Mouse (Mus musculus) layer of hippocampus, postnatal 14 days (tissue): ENCODE measurements around the gene Bicd2. TPM values are rescaled to one million over a fixed set of nuclear protein-coding genes. Genes with fewer than 3 reads are reported as not detected.
"Not testable (repeated sequence)": the region's sequence is repeated elsewhere in the genome, so short reads cannot be mapped to it uniquely, and the experiment has no call there.

ENCODE experiments used
- DNase-seq, 2 experiments: peaks; one replicate each; pipeline ENCODE4 v3.0.0; 2021 to 2022; ENCODE audit warnings: low spot score in 2 of 2, mixed read lengths in 1 of 2
- total RNA-seq, 2 experiments: library from RNA; stranded (reverse); gene quantifications; 2 replicates each; pipeline ENCODE4 v1.2.3; 2021

Gene Bicd2
- total RNA-seq, 2 experiments from 2014 or later, result 47.9 to 48.6 TPM

DNA sequence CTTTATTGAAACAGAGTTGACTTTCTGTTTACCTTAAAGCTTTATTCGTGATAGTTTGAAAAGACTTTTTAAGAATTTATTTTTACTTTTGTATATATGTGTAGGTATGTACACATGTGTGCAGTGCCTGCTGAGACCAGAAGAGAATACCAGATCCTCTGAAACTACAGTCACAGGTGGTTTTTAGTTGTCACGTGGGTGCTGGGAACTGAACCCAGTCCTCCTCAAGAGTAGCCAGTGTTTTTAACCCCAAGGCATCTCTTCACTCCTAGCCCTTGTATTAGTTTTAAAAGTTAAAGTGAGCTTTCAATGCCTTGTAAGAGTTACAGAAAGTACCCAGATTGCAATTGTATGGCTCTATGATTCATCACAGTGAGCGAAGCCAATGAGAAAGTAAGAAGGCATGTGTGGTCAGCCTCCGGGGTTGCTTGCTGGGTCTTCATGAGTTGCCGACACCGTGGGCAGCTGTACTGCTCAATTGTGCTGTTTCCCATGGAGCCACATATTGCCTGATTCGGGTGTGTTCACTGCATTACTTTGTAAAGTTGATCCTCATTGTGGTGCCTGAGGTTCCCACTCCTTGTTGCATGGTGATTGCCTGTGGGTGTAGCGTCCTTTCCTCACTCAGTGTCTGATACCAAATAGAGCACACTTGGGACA, 16.1 kb downstream of the Bicd2 start:
- DNase-seq, result no peak

DNA sequence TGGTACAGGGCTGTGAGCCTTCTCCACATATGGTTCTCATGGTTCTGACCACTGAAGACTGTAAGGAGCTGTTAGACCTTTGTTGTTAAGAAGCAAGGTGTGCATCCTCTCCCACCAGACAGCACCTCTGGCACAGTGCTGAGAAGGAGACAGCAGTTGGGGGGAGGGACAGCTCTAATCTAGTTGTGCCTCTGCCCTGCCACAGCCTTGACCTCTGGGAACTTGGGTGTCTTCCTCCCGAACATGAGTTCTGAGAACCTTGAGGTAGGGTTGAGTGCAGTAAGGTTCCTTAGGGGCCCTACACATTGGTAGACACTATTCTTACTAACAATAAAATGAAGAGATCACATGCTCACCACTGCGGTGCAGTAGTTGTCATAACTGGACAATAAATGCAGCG, 16.8 kb downstream of the Bicd2 start:
- no peak for DNase-seq

DNA sequence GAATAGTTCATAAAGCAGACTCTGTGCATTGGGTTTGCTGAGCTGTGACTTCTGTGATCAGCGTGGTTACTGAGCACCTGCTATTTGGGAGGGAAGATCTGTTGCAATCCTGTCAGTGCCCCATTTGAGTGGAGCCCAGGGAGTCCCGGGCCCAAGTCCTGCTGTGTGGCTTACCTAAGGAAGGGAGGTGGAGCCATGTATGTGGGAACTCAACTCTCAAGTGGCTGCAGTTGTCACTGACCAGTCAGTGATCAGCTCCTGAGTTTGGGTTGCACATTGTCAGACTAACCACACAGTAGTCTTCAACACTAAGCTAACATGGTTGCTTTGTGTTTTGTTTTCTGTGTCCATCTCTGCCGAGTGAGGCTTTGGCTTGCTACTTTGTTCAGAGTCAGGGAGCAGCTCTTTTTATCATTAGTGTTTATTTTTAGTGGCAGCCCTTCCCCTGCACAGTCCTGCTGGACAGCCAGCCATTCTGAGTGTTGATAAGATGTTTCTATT, 19.6 kb downstream of the Bicd2 start:
- DNase-seq, result no peak

DNA sequence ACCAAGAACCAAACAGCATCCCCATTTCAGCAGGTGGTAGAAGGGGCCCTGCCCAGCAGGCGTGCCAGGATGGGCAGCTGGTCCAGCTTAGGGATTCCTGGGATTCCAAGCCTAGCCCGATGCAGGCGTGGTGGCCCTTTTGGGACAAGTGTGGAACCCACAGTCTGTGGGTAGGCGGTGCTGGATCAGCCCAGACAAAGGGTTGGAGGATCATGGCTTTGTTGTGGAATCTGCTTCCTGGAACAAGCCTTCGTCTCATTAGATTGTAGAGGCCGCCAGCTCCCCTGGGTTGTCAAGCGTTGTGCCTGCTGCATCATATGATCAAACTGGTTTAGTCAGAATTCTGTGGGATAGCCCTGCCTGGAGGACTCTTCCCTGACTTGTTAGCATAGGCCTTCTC, 21.0 kb downstream of the Bicd2 start:
- DNase-seq, result no peak

DNA sequence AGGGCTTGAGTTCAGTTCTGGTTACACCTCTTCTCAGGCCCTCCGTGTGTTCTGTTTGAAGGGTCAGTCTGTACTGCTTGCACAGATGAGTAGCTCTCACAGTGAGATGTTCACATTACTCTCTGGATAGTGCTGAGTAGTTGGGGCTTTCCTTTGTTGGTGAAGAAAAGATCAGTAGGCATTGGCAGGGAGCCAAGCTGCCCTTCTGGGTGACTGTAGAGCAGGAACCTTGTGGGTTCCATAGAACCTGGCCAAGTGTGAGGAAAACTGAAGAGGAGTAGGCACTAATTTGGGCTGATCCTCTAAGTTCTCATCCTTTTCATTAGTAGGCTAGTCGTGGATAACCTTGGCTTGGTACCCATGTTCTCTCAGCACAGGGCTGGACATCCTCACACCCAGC, 21.4 kb downstream of the Bicd2 start:
- DNase-seq, result peak; percentile 34 to 37

DNA sequence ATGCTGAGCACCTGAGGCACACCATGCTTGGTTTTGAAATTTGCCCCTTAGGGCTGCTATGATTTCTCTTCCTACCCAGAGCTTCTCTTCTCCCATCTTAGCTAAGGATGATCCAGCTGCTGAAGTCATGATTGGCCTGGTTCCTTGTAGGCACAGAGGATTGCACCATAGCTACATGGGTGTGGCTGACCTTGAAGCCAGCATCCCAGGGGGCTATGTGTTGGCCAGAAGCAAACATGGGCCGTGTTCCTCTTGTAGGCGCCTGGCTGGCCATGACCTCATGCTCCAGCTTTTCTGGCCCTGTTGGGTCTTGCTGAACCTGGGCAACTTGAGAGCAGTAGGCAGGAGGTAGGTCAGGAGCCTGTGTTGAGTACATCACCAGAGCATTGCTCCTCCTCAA, 23.3 kb downstream of the Bicd2 start:
- no peak for DNase-seq

DNA sequence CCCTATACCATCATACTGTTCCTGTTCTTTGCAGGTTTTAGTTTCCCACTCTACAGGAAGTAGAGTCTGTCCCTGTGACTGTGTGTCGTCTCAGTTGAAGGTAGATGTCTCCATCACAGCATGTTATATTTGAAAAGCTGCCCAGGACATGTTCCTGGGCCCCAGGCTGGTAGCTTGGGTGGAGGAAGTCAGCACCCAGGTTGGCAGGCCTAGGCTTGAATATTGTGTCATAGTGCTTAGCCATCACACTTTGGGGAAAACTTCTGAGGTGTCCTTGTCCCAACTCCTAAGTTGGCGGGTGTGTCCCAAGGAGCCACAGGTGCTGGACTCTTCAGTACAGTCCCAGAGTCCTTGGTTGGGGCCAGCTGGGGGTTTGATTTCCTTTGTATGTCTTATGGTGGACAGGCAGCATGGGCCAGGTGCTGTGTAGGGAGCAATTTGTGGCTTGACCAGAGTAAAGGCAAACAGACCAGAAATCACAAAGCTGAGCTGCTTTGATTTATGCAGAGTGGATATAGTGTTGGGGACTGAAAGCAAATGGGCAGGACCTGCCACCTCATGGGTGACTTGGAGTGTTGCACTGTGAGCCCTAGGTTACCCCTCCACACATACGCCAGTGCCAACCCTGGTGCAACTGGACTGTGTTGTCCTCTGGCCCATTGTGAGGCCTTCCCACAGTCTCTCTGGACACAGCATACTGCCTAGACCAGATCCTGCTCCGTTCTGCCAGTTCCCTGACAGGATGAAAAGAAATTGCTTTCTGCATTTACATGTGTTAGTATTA, 26.5 kb downstream of the Bicd2 start:
- no peak for DNase-seq

DNA sequence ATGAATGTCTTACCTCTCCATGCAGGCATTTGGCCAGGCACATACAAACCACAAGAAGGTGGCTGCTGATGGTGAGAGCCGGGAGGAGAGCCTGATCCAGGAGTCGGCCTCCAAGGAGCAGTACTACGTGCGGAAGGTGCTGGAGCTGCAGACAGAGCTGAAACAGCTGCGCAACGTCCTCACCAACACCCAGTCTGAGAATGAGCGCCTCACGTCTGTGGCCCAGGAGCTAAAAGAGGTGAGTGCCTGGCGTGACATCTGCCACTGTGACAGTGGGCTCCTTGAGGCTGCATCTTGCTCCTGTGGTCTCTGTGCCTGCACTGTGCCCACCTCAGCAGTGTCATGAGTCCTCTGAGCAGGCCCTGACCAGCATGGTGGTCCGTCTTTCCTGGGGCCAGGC, 28.0 kb downstream of the Bicd2 start:
- no peak for DNase-seq

DNA sequence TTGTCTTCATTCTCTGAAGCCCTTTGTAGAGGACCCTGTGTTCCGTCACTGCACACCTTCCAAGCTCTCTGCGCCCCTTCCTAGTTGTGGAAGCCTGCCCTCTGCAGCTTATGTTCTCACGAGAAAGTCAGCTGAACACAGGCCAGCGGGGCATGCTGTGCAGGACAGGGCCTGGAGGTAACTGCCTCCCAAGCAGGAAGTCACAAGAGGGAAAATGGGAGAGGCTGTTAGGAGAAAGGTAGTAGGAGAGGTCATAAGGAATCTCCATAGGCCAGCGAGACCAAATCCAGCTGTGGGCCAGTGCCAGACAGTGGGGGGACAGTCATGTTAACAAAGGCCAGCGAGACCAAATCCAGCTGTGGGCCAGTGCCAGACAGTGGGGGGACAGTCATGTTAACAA, 28.8 kb downstream of the Bicd2 start:
- not testable (repeated sequence) for DNase-seq

DNA sequence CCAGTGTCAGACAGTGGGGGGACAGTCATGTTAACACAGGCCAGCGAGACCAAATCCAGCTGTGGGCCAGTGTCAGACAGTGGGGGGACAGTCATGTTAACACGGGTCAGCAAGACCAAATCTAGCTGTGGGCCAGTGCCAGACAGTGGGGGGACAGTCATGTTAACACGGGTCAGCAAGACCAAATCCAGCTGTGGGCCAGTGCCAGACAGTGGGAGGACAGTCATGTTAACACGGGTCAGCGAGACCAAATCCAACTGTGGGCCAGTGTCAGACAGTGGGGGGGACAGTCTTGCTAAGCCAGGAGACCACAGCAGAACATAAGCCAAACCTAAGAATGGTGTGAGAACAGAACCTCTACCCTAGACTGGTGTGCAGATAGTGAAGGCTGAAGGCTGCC, 29.5 kb downstream of the Bicd2 start:
- not testable (repeated sequence) for DNase-seq

DNA sequence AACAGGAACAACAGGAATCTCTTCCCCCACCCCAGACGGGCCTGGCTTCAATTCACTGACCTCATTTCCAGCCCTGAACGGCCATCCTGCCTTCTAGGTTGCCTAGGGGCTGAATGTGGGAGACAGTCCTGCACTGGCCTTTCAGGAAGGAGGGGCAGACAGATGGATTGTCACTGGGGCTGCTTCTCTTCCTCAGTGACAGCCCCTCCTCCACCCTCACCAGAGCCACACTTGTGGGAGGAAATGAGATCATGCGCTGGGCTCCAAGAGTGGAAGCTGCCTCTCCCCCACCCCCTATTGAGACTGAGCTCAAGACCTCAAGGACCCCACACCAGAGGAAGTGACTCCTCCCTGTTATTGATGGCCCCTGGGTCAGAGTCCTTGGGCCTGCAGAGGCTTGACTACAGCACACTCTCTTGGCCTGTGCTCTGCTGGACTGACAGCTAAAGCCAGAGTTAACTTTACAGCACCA, 30.1 kb downstream of the Bicd2 start:
- peak in 1 of 2 experiments; percentile 46 for DNase-seq

DNA sequence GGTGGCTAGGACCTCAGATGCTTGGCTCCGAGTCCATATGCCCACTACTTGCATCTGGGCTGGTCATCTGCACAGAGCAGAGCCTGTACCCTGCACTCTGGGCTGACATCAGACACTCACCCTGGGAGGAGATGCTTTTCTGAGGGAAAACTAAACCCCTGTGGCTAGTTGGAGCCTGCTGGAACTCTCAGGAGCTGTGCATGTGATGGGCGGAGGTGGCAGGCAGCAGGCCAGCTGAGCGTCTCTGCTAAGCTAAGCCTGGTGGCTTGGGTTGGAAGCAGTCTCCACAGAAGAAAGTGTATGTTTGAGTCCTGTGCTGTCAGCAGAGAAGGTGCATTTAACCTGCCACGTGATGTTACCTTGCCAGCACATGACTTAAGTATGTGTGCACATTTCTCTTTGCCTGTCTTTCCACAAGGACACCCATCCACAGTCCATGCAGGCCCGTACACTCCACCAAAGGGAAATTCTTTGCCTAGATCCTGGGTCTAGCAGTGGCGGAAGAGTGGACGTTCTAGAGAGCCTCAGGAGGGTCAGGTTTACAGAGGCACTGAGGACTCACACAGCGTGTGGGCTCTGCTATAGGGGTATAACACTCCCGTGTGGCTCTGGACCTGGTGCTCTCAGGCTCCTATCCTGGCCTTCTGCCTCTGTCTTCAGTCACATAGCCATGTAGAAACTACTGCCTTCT, 31.1 kb downstream of the Bicd2 start:
- no peak for DNase-seq

DNA sequence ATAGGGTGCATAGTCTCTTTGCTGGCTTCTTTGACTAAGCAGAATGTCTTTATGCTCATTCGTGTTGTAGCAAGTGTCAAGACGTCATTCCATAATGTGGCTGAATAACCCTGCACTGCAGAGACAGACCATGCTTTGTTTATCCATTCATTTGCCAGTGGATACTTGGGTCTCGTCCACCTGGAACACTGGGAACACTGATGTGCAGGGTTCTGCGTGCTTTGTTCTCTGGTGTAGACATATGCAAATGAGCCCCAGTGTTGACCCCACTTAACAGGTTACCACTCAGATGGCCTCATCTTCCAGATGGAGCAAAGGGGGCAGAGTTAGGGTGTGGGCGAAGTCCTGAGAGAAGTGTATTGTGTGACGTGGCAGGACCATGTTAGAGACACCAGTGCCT, 32.9 kb downstream of the Bicd2 start:
- no peak for DNase-seq

DNA sequence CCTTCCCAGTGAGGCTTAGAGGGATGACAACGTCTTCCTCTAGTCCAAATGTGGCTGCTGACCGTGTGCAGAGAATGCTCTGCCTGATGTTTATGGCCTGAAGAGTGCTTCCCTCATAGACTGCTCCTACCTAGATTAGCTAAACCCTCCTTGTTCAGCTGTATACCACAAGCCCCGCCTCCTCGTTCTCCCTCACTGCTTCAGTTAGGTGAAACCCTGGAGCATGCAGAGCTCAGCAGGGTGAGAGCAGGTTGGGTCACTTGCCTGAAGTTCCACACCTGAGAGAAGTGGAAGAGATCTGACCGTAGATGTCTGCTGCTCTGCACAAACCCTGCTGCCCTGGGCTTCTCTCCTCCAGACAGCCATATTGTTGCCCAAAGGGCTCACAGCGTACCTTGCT, 33.3 kb downstream of the Bicd2 start:
- no peak for DNase-seq

DNA sequence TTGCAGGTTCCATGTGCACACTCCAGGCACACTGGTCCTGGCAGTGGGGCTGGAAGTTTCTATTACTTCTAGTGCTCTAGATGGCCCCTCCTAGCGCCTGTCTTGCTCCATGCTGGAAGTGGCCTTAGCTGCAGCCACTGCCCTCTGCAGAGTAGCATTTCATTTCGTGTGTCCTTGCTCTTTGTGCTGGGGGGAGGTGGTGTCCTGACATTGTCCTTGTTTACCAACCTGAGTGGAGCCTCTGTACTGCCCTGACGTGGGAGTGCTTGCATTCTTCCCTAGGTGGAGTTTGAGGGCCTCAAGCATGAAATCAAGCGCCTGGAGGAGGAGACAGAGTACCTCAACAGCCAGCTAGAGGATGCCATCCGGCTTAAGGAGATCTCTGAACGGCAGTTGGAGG, 36.2 kb downstream of the Bicd2 start:
- no peak for DNase-seq

DNA sequence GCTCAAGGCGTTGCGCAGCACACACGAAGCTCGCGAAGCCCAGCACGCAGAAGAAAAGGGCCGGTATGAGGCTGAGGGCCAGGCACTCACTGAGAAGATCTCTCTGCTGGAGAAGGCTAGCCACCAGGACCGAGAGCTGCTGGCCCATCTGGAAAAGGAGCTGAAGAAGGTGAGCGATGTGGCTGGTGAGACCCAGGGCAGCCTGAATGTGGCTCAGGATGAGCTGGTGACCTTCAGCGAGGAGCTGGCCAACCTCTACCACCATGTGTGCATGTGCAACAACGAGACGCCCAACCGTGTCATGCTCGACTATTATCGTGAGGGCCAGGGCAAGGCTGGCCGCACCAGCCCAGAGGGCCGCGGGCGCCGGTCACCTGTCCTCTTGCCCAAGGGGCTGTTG, 37.9 kb downstream of the Bicd2 start:
- no peak for DNase-seq

DNA sequence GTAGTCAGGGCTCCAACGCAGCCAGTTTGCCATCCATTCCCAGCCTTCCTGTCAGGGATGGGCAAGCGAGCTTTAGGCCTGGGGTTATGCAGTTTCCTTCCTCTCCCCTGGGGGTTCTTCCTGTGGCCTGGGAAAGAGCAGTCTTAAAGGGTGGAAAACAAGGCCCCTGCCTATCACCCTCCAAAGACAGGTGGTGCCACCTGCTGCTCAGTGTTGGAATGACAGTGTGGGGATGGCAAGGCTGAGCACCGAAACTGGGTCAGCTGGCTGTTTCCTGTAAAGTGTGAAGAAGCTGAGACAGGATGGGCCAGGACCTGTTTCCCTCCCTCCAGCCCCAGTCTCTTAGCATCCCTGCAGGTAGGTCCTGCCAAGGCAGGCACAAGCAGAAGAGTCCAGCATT, 39.8 kb downstream of the Bicd2 start:
- peak; percentile 85 to 86 for DNase-seq

DNA sequence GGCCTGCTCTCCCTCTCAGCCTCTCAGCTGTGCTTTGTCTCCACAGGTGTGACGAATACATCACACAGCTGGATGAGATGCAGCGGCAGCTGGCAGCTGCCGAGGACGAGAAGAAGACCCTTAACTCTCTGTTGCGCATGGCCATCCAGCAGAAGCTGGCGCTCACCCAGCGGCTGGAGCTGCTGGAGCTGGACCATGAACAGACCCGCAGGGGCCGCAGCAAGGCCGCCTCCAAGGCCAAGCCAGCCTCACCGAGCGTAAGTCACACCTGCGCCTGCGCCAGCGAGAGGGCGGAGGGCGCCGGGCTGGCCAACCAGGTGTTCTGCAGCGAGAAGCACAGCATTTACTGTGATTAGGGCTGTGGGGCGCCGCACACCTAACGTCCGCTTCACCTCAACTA, 41.6 kb downstream of the Bicd2 start:
- DNase-seq, result no peak

DNA sequence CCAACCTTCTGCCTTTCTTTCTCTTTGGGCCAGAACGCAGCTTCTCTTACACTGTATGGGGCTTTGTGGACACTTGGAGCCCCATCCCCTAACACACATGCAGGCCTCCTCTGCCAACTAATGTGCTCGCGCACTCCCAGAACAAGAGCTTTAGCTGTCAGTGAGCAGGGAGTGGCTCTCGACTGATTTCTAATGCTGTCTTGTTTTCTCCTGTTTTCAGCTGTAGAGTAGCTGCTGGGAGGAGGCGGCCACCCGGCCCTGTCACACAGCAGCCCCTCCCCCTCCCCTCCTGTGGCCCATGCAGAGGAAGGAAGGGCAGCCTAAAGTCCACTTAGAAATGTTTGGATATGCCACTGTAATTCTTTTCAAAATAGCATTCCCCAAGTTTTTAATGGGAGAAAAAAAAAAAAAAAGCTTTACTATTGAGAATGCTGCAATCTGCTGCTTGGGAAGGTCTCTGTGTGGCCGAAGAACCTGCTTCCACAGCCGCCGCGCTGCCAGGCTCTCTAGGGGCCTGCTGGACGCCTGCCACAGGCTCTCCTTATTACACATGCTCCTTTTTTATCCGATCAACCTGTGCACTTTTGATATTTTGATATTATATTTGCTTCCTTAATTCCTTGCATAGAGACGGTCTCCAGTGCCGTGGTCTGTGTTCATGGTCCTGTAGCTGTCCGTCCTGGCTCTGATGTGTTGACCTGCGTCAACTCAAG, 43.5 kb downstream of the Bicd2 start:
- no peak for DNase-seq

DNA sequence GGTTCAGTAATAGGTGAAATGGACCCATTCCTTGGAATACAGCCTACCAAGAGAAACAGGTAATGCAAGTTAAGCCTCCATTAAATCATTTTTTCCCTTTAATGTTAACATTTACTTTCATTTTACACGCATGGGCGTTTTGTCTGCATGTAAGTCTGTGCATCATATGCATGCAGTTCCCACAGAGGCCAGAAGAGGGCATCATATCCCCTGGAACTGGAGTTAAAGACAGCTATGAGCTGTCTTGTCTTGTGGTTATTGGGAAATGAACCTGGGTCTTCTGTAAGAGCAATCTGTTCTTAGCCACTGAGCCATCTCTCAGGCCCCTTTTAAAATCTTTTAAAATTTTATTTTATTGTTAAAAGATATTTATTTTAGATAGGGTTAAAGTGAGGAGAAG, 50.0 kb downstream of the Bicd2 start:
- DNase-seq, result no peak

DNA sequence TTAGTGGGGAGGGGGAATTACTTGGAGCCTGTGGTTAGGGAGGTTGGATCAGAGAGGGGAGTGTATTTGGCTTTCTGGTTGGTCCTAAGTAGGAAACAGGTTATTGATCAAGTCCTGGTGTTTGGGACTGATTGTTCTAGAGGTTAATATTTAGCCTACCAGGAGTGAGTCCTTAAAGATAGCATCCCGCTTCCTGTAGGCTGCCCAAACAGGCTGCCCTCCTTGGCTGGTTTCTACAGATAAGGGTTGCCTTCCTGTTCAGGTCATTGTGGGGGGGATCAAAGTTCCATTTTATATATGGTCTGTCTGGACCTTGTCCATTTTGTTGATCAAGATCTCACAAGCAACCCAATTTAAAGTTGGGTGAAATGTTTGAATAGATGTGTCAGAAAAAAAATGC, 52.2 kb downstream of the Bicd2 start:
- no peak for DNase-seq
